Mouse (Mus musculus) cortical plate, adult 2 months (tissue): ENCODE measurements around the gene Ahdc1.

Experiments
- CTCF ChIP-seq: fragments of 200-500 bp; IDR thresholded peaks from 2 replicates; pipeline ENCODE4 v1.5.1; 2011; ENCODE audit warnings: mild to moderate bottlenecking, control low read depth, low read length; ENCODE audit not compliant: insufficient read depth; ENCODE audit errors: extremely low read depth
- POLR2A ChIP-seq: fragments of 200-500 bp; IDR thresholded peaks from 2 replicates; pipeline ENCODE4 v1.6.1; 2011; ENCODE audit warnings: mild to moderate bottlenecking, low read length, control low read depth; ENCODE audit not compliant: insufficient read depth; ENCODE audit errors: extremely low read depth

DNA sequence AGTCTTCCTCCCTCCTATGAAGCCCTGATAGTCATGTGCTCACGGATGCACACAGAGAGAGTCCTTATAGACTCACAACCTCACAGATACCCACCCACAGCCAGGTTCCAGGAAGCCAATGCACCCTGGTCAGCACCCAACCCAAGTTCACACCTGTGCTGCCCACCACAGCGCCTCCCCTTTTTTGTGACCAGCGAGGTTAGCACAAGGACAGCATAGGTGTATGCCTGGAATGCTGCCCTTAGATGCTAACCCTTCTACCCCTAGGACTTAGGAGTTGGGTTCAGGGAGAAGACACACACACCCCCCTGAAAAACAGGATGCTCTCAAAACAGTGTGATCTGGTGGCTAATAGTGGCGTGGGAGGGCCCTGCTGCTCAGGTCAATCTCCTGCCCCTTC lies 78.7 kb downstream of the Ahdc1 start:
- TF ChIP-seq CTCF (no peak), POLR2A (no peak)
